Mouse (Mus musculus) NIH3T3 (cell line): Measurements from ENCODE around the gene Ptprn2.
A peak's percentile ranks its signal among the peaks of the same experiment; 100 is the strongest.

ENCODE experiments used
- DNase-seq: peaks from one replicate; pipeline ENCODE4 v3.0.0-alpha.2; 2012; ENCODE audit warnings: low read depth

Ptprn2 gene

GRCm38 (mm10) chr12:116989144-116989543, 503.6 kb downstream of the Ptprn2 start:
- DNase-seq = no peak

DNA sequence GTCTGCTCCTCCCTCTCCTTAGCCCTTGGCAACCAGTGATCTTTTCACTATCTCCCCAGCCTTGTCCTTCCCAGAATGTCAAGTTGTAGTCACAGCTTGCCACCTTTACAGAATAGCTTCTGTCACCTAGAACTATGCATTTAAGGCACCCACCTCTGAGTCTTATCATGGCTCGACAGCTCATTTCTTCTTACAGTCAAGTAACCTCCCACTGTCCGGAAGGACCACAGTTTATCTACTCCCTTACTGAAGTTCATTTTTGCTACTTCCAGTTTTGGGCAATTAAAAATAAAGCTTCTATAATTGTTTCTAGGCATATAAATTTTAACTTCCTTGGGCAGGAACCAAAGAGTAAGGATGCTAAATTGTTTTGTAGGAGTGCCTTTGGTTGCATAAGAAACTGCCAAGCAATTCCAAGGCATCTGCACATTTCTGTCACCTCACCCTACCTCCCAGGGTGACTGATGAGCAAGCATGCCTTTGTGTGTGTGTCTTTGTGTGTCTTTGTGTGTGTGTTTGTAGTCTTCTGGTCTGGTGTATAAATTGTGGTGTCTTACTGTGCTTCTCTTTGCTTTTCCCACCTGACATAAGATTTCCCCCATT, 516.1 kb downstream of the Ptprn2 start:
- DNase-seq = no peak

- DNase-seq = no peak
Measured at GRCm38 (mm10) chr12:117016753-117017595, 531.5 kb downstream of the Ptprn2 start.

DNA sequence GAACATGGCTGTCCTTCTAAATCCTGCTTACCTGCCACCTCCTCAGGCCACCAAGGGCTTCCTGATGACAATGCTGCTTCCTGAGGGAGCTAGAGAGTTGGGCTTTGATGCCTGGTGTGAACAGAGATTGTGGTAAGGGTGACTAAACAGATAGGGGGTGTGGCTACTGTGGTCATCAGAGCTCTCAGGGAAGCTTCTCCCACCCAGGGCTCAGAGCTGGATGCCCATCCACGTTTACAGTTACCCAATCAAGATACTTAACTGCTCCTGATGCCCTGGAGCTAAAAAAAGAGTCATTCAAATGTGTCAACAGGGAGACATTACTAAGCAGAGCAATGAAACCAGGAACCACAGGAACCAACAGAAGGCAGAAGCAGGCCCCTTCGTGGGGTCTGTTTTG, 532.4 kb downstream of the Ptprn2 start:
- DNase-seq = no peak

DNA sequence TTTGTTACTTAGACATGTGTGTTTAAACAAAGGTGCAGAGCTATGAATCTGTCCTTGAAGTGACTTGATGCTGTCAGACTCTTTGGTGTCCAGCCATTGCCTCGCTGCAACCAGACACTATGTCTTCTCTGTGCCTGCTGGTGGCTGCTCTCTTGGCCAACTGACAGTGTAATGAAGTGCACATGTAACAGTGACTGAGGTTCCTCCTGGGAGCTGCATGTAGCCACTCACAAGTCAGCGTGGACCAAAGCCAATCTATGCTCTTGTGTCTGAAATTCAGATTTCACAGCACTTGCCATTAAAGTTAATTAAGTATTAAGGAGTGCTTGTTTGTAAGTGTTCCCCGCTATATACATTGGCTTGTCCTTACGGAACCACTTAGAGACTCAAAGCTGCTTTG, 537.7 kb downstream of the Ptprn2 start:
- no peak for DNase-seq

DNA sequence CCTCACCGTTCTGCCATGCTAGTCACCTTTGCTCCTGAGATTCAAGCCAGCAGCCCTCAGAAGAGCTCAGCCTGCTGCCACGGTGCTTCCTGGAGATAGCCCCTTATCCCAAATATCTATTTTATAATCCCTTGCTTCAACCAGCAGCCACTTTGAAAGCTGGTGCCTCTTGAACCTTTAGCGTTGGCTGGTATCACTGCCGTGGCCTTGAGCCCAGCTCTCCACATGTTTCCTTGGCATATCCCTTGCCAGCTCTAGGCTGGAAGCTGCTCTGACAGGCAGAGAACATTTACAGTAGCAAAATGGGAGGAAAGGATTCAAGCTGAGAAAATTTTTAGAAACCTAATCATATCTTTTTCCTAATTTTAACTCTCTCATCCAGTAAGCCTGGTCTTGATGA, 539.4 kb downstream of the Ptprn2 start:
- DNase-seq = no peak

- DNase-seq = no peak
Measured at GRCm38 (mm10) chr12:117025676-117026075, 540.2 kb downstream of the Ptprn2 start.

- no peak for DNase-seq
Measured at GRCm38 (mm10) chr12:117027351-117027750, 541.8 kb downstream of the Ptprn2 start.

DNA sequence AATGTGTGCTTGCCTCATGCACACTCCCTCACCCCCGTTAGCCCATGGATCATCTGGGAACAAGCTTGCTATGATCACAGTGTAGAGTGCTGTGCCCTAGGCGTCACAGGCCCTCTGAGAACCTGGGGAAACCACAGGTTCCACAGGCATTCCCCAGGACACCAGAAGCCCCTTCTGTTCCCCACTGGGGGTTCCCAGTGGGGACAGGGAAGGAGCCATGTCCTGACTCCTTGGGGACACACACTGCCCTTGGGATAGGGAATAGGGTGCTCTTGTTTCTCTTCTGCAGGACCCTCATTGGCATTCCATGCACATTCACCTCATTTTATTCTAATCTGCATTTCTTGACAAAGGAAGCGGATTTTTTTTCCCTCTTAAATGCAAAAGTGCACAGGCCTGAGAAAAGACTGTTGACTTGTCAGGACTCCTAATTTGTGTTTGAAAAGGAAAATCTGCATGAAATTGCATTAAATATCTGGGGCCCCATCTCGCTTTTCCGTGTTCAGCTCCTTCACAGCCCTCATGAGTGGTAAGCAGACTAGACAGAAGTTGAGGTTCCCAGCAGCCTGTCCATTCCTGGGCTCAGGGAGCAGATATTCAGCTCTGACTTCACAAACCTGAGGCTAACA, 542.9 kb downstream of the Ptprn2 start:
- no peak for DNase-seq

DNA sequence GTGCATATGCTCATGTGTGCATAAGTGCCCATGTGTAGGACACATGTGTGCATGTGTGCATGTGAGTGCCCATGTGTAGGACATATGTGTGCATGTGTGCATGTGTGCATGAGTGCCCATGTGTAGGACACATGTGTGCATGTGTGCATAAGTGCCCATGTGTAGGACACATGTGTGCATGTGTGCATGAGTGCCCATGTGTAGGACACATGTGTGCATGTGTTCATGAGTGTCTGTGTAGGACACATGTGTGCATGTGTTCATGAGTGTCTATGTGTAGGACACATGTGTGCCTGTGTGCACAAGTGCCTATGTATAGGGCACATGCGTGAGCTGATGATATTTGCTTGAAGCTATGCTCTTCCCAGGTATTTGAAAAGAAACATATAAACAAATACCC, 547.7 kb downstream of the Ptprn2 start:
- no peak for DNase-seq

DNA sequence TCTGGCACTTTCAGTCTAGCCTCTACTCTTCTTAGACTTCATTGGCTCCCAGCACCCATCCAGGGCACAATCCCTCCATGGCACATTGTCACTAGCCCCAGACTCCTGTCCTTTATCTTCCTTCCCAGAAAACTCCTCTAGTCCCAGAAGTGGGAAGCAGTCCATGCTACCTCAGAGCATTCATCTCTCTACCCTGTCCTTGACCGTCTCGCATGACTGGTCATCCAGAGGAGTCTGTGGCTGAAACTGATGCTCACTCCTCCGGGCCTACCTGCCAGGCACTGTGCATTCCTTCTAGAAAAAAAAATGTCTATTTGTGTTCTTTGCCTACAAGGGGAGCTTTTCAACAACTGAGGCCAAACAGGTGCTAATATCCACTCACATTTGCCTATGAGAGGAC, 549.0 kb downstream of the Ptprn2 start:
- no peak for DNase-seq

GRCm38 (mm10) chr12:117035243-117035642, 549.7 kb downstream of the Ptprn2 start:
- DNase-seq = peak; percentile 28

- no peak for DNase-seq
Measured at GRCm38 (mm10) chr12:117039411-117039810, 553.9 kb downstream of the Ptprn2 start.

DNA sequence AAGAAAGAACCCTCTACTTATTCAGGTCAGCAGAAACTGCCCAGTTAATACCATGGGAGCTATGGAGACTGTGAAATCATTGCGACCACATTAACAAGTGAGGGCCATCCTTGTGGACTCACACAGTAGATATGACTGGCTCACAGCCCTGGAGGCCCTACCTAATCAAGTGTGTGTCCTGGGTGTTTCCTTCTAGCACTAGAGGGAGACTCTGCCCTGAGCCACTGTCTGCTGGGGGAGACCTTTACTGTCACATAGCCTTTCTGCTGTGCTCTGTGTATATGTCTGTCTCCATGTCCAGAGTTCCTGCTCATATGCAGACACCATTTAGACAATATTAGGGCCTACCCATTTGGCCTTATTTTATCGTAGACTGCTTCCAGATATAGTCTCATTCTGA, 555.9 kb downstream of the Ptprn2 start:
- no peak for DNase-seq

GRCm38 (mm10) chr12:117042706-117043105, 557.2 kb downstream of the Ptprn2 start:
- DNase-seq = no peak

GRCm38 (mm10) chr12:117047384-117048251, 562.1 kb downstream of the Ptprn2 start:
- DNase-seq = no peak

GRCm38 (mm10) chr12:117049829-117050228, 564.3 kb downstream of the Ptprn2 start:
- no peak for DNase-seq

DNA sequence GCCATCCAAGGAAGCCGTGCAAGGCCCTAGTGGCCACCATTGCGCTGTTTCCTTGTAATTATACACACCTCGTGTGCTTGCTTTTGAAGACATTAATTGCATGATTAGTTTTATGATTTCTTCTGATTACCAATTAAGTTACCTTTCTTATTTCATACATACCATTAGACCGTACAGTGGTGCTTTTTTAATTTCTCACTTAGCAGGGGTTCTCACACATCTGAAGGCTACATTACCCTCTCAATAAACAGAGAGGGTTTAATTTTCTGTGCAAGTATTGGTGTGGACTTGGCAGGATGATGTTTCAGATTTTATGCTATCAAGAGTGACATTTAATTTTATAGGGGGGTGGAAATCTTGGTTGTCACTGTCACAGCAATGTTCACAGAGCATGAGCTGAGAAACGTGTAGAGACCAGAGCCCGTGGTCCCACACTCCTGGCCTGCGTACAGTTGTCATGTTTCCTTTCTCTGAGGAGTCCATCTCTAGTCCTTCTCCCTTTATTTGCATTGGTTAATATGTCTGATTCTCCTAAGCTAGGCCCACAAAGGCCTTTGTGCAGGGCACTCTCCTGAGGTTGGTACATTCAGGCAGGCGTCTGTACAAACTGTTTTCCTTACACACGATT, 567.8 kb downstream of the Ptprn2 start:
- no peak for DNase-seq

GRCm38 (mm10) chr12:117053851-117054769, 568.6 kb downstream of the Ptprn2 start:
- no peak for DNase-seq

- no peak for DNase-seq
Measured at GRCm38 (mm10) chr12:117054925-117055570, 569.5 kb downstream of the Ptprn2 start.
